Comparison of ENCODE assay signal across 9 mouse cellular contexts in the genomic region with DNA sequence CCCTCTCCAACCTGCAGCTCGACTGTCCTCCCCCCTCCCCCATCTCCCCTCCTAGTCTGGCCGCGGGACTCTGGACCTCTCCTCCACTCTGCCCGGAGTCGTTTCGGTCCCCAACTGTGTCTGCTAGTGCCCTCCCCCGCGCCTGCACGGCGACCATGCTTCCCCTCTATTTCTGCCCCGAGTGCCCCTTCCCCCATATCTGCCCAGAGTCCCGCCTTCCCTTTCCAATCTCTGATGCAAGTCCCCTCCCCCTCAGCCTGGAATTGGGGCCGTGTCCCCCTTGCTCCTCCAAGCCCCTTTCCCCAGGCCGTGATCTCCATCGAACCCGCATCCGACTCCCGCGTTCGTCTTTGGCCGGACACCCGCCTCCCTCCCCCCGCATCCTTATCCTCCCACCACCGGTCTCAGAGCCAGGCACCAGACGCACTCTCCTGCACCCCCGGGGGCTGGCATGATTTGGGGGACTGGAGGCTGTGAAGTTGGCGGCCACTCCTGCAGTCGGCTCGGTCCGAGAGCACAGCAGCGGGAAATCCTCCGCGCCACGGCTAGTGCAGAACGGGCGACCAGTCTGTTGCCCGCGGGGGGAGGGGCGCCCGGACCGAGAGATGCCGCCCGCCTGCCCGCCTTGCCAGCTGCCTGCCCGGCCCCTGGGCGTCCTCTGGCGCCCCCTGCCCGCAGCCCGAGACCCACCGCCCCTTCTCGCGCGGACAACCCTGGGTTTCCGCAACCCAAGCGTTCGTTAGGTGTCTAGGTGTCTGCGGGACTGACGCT. TPM values are rescaled to one million over a fixed set of nuclear protein-coding genes. Genes with fewer than 3 reads are reported as not detected.
DNase-seq lines count a peak whose midpoint lies in the region; ATAC-seq and TF ChIP-seq lines count a peak whose summit lies in the region.
"Had no signal": no experiment of that assay in that cellular context is flagged by ENCODE, and none has a peak within 500 bp of the region (broad histone marks: within the 10 kb centered on the region; RNA-seq: fewer than 3 reads in every experiment).

No protein-coding gene starts in this region.

- TF ChIP-seq POLR2A in small intestine, adult 2 months (IDR thresholded peaks at IDR 0.05; ENCODE audit: low read depth, low read length), result no peak

- under 1% methylated on average over 58 of the region's 58 CpGs for WGBS in forebrain, embryonic 15.5 days
- WGBS in hindbrain, embryonic 16.5 days, result under 1% methylated on average over 55 of the region's 58 CpGs
- under 1% methylated on average over 58 of the region's 58 CpGs for WGBS in midbrain, embryonic 10.5 days
- 2% methylated on average over 52 of the region's 58 CpGs for WGBS in small intestine, adult 2 months

- no peak for TF ChIP-seq CTCF in small intestine, adult 2 months (IDR thresholded peaks at IDR 0.05; ENCODE audit: extremely low read depth, insufficient read length, insufficient replicate concordance, low read depth, low read length)

- no peaks in the 10 kb centered on the region for H3K9me3 ChIP-seq in forebrain, embryonic 15.5 days
- no peaks in the 10 kb centered on the region for H3K9me3 ChIP-seq in hindbrain, embryonic 16.5 days (ENCODE audit: control insufficient read depth, low read length)
- H3K9me3 ChIP-seq in midbrain, embryonic 10.5 days (replicated peaks), result no peaks in the 10 kb centered on the region

- 0 out of 2 replicates have a peak, but pooled peaks have one; percentile 4 for ATAC-seq in cerebellum, adult (ENCODE audit: insufficient number of reproducible peaks, low FRiP score, low TSS enrichment)
- peak; percentile 23 for ATAC-seq in forebrain, embryonic 15.5 days (replicated peaks)
- peak; percentile 22; the same call in 1 of the 2 replicates for ATAC-seq in hindbrain, embryonic 16.5 days

- H3K4me2 ChIP-seq in forebrain, embryonic 15.5 days (replicated peaks), result peak overlapping the region; percentile 72
- H3K4me2 ChIP-seq in hindbrain, embryonic 16.5 days (ENCODE audit: low read length), result peak overlapping the region; percentile 91

- DNase-seq in NIH3T3 (ENCODE audit: low read depth), result peak; percentile 52
- peak; percentile 83 to 84 for DNase-seq in left cerebral cortex, postnatal 25 days (ENCODE audit: low spot score in 2 of 2)
- DNase-seq in midbrain, embryonic 10.5 days (ENCODE audit: low spot score), result peak; percentile 77
- DNase-seq in yolk sac, embryonic 10.5 days (ENCODE audit: low spot score), result no peak

- peak overlapping the region; percentile 88 for H3K4me3 ChIP-seq in forebrain, embryonic 15.5 days
- H3K4me3 ChIP-seq in hindbrain, embryonic 16.5 days (ENCODE audit: low read length), result peak overlapping the region; percentile 86
- peak overlapping the region; percentile 76 for H3K4me3 ChIP-seq in midbrain, embryonic 10.5 days
- H3K4me3 ChIP-seq in small intestine, adult 2 months (ENCODE audit: low read depth, low read length), result peak overlapping the region; percentile 54
- H3K4me3 ChIP-seq: erythroblast, embryonic 14.5 days had no signal

- H3K27me3 ChIP-seq in forebrain, embryonic 15.5 days, result no peaks in the 10 kb centered on the region
- no peaks in the 10 kb centered on the region for H3K27me3 ChIP-seq in hindbrain, embryonic 16.5 days (replicated peaks; ENCODE audit: control insufficient read depth, insufficient read depth, low read length)
- peaks cover 96% of the 10 kb centered on the region for H3K27me3 ChIP-seq in midbrain, embryonic 10.5 days (ENCODE audit: low read depth, poor library complexity, severe bottlenecking)
- peaks cover 67% of the 10 kb centered on the region for H3K27me3 ChIP-seq in small intestine, adult 2 months (ENCODE audit: control insufficient read depth, insufficient read depth, low read length)

- H3K27ac ChIP-seq in forebrain, embryonic 15.5 days (replicated peaks), result peak overlapping the region; percentile 81
- peak overlapping the region; percentile 89 for H3K27ac ChIP-seq in hindbrain, embryonic 16.5 days (ENCODE audit: low read depth, low read length)
- peak overlapping the region; percentile 83 for H3K27ac ChIP-seq in midbrain, embryonic 10.5 days (replicated peaks)
- no peak overlapping the region for H3K27ac ChIP-seq in small intestine, adult 2 months (ENCODE audit: insufficient read depth, low read depth, low read length)

- no peaks in the 10 kb centered on the region for H3K36me3 ChIP-seq in forebrain, embryonic 15.5 days
- H3K36me3 ChIP-seq in hindbrain, embryonic 16.5 days (ENCODE audit: control insufficient read depth, insufficient read depth, low read length), result no peaks in the 10 kb centered on the region
- no peaks in the 10 kb centered on the region for H3K36me3 ChIP-seq in midbrain, embryonic 10.5 days
- H3K36me3 ChIP-seq in small intestine, adult 2 months (ENCODE audit: control insufficient read depth, insufficient read depth, low read length), result no peaks in the 10 kb centered on the region

- intact Hi-C loops in left cerebral cortex, postnatal 25 days (cut with DNase I), result no loop called here

- H3K9ac ChIP-seq in forebrain, embryonic 15.5 days (replicated peaks), result peak overlapping the region; percentile 93
- H3K9ac ChIP-seq in hindbrain, embryonic 16.5 days (ENCODE audit: low read depth, low read length), result peak overlapping the region; percentile 93

- peaks cover 88% of the 10 kb centered on the region for H3K4me1 ChIP-seq in forebrain, embryonic 15.5 days
- peaks cover 63% of the 10 kb centered on the region for H3K4me1 ChIP-seq in hindbrain, embryonic 16.5 days (ENCODE audit: control insufficient read depth, insufficient read depth, low read depth, low read length)
- H3K4me1 ChIP-seq in midbrain, embryonic 10.5 days, result peaks cover 82% of the 10 kb centered on the region
- peaks cover 12% of the 10 kb centered on the region; the same call in 1 of the 2 replicates for H3K4me1 ChIP-seq in small intestine, adult 2 months (ENCODE audit: control insufficient read depth, insufficient read depth, insufficient read length, low read length)

RNA-seq across cellular contexts. Expression of a gene that starts 1.2 kb away (rescaled TPM):
- polyA plus RNA-seq in forebrain, embryonic 15.5 days (2015; fragmentation: Nextera tagmentation; extraction: Ambion mirVana), result 12.9 and 13.2 TPM in 2 replicates
- polyA plus RNA-seq in hindbrain, embryonic 16.5 days (2015; fragmentation: Nextera tagmentation; extraction: Ambion mirVana), result 13.4 and 14.9 TPM in 2 replicates
- total RNA-seq in left cerebral cortex, postnatal 25 days (2021), result 100 to 1,000 TPM; 377 to 394 TPM
- polyA plus RNA-seq in midbrain, embryonic 10.5 days (2016; fragmentation: Nextera tagmentation; extraction: Ambion mirVana), result 1.6 and 2.0 TPM in 2 replicates
- polyA plus RNA-seq in small intestine, adult 2 months (2012; rRNA removed), result 1.7 and 2.3 TPM in 2 replicates
- polyA plus RNA-seq: erythroblast, embryonic 14.5 days had no signal

RNA-seq across cellular contexts. Expression of a gene that starts 56.8 kb away (rescaled TPM):
- not detected in 2 replicates for polyA plus RNA-seq in forebrain, embryonic 15.5 days (2015; fragmentation: Nextera tagmentation; extraction: Ambion mirVana)
- polyA plus RNA-seq in hindbrain, embryonic 16.5 days (2015; fragmentation: Nextera tagmentation; extraction: Ambion mirVana), result not detected in 2 replicates
- total RNA-seq in left cerebral cortex, postnatal 25 days (2021), result under 1 TPM; 0.37 TPM
- not detected in 2 replicates for polyA plus RNA-seq in midbrain, embryonic 10.5 days (2016; fragmentation: Nextera tagmentation; extraction: Ambion mirVana)
- polyA plus RNA-seq in small intestine, adult 2 months (2012; rRNA removed), result not detected in 2 replicates
- polyA plus RNA-seq: erythroblast, embryonic 14.5 days had no signal
